Mouse (Mus musculus): ENCODE measurements around the gene Gm45521. TPM values are rescaled to one million over a fixed set of nuclear protein-coding genes. Genes with fewer than 3 reads are reported as not detected.
A peak's percentile ranks its signal among the peaks of the same experiment; 100 is the strongest.

Gm45521 gene
- polyA plus RNA-seq, 1 experiment: not detected

DNA sequence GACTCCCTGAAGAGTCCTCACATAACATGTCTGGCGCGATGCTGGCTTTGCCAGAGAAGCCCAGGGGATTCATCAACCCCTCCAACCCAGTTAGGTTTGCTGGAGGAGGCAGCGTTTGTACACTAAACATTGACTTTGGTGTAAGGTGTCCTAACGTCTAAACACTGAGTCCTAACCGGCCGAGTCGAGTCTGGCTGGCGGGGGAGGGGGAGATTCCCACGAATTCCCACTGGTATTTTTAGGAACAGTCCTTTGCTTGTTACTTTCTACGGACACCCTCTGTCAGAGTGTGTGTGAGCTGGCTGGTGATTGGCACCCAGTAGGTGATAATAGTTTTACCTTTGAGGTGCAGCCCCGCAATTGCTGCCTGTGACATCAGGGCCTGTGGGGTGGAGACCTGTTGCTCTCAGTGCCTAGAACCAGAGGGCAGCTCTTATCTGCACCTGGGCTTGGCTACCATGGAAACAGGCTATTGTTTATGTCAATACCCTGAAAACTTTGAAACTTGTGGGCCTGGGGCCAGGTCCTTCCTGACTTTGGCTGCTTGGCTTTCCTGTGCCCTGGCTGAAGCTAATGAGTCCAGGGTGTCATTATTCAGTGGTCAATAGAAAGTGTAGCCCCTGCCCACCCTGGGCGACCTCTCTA, 4.4 kb upstream of the Gm45521 start:
- peak overlapping the region; percentile 22 for H3K4me2 ChIP-seq (ENCODE audit: low read depth)

DNA sequence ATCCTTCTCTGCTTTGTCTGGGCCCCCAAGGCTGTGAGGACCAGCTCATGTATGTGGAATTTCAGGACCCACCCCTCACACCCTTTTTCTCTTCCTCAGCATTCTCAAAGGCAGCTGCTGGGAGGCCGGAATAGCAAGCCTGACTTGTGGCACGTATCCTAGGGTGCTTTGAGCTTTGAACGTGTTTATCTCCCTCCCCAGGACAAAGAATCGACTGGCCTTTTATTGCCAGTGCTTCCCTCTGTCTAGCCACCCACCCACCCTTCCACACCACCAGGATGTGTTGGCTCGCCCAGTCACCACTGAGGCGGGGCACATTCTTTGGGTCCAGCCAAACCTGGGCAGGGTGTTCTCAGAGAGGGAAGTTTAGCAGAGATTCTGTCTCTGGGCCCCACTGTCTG, 3.0 kb upstream of the Gm45521 start:
- Histone ChIP-seq H3K4me3 (no peak overlapping the region), H3ac (ENCODE audit: control insufficient read depth, insufficient read length) (no peak overlapping the region), H3K79me2 (ENCODE audit: control insufficient read depth, insufficient read depth) (no peaks in the 10 kb centered on the region), H3K27me3 (ENCODE audit: control insufficient read depth, insufficient read depth, insufficient read length) (no peaks in the 10 kb centered on the region), H3K36me3 (ENCODE audit: control insufficient read depth, insufficient read depth) (peaks cover 2% of the 10 kb centered on the region), H3K4me2 (ENCODE audit: low read depth) (peak overlapping the region; percentile 22)
- no peak for TF ChIP-seq TCF12 (IDR thresholded peaks at IDR 0.05; ENCODE audit: insufficient read depth, poor library complexity, severe bottlenecking)
- peak in 1 of 3 experiments; percentile 73 for TF ChIP-seq MYOG (IDR thresholded peaks at IDR 0.05; ENCODE audit: control insufficient read depth in 1 of 3, insufficient read depth in 1 of 3, insufficient read length in 2 of 3, low read depth in 2 of 3)
- TF ChIP-seq E2F4 (IDR thresholded peaks at IDR 0.05; ENCODE audit: insufficient read depth): no peak
- no peak for TF ChIP-seq SRF (IDR thresholded peaks at IDR 0.05; ENCODE audit: control insufficient read depth, insufficient read length, low read depth)
- TF ChIP-seq POLR2AphosphoS2 (IDR thresholded peaks at IDR 0.05; ENCODE audit: insufficient read length, low read depth): peak; percentile 48
- TF ChIP-seq MYOD1 (IDR thresholded peaks at IDR 0.05; ENCODE audit: control insufficient read depth in 1 of 3, insufficient read length in 2 of 3, low read depth in 2 of 3): peak in 2 of 3 experiments; percentile 41 to 65
- no peak for TF ChIP-seq USF1 (IDR thresholded peaks at IDR 0.05; ENCODE audit: low read depth)
- peak; percentile 12 for TF ChIP-seq POLR2A (IDR thresholded peaks at IDR 0.05; ENCODE audit: insufficient read length, low read depth)
- no peak for TF ChIP-seq CEBPB (IDR thresholded peaks at IDR 0.05; ENCODE audit: insufficient read depth, poor library complexity, severe bottlenecking)
- no peak for TF ChIP-seq MAX (IDR thresholded peaks at IDR 0.05; ENCODE audit: low read depth)
- peak; percentile 5 for TF ChIP-seq TCF3 (IDR thresholded peaks at IDR 0.05; ENCODE audit: insufficient read length, low read depth)
- TF ChIP-seq REST (IDR thresholded peaks at IDR 0.05; ENCODE audit: insufficient read depth, insufficient read length): no peak

More for the DNA sequence above, 4.4 kb upstream of the Gm45521 start:
- no peaks in the 10 kb centered on the region for H3K27me3 ChIP-seq (ENCODE audit: control insufficient read depth, insufficient read depth, insufficient read length)
- TF ChIP-seq POLR2AphosphoS2 (IDR thresholded peaks at IDR 0.05; ENCODE audit: insufficient read length, low read depth): peak; percentile 30
- no peak for TF ChIP-seq E2F4 (IDR thresholded peaks at IDR 0.05; ENCODE audit: insufficient read depth)
- peaks cover 15% of the 10 kb centered on the region for H3K36me3 ChIP-seq (ENCODE audit: control insufficient read depth, insufficient read depth)
- H3K79me2 ChIP-seq (ENCODE audit: control insufficient read depth, insufficient read depth): no peaks in the 10 kb centered on the region
- H3ac ChIP-seq (ENCODE audit: control insufficient read depth, insufficient read length): no peak overlapping the region
- no peak overlapping the region for H3K4me3 ChIP-seq

DNA sequence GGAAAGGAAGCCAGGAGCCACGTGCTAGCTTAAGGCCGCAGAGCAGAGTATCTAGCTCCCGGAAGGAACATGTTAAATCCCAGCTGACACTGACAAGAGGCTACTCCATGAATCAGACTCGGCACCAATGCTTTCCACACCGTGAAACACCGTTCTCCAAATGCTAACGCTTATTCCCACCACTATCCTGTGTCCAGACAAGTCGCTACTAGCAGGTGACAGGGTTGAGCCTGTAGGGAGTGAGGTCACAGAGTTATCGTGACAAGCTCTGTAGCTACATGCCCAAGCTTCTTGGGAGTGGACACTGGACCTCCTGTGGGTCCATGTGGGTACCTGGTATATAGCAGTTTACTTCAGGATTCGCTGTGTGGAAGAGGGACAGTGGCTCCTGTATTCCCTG, 661 bp upstream of the Gm45521 start:
- H3K4me2 ChIP-seq (ENCODE audit: low read depth): no peak overlapping the region
- TF ChIP-seq POLR2A (IDR thresholded peaks at IDR 0.05; ENCODE audit: insufficient read length, low read depth) (no peak), E2F4 (IDR thresholded peaks at IDR 0.05; ENCODE audit: insufficient read depth) (no peak), REST (IDR thresholded peaks at IDR 0.05; ENCODE audit: insufficient read depth, insufficient read length) (no peak), MYOG (IDR thresholded peaks at IDR 0.05; ENCODE audit: control insufficient read depth in 1 of 3, insufficient read depth in 1 of 3, insufficient read length in 2 of 3, low read depth in 2 of 3) (no peak), MYOD1 (IDR thresholded peaks at IDR 0.05; ENCODE audit: control insufficient read depth in 1 of 3, insufficient read length in 2 of 3, low read depth in 2 of 3) (no peak), TCF12 (IDR thresholded peaks at IDR 0.05; ENCODE audit: insufficient read depth, poor library complexity, severe bottlenecking) (no peak), USF1 (IDR thresholded peaks at IDR 0.05; ENCODE audit: low read depth) (no peak), MAX (IDR thresholded peaks at IDR 0.05; ENCODE audit: low read depth) (no peak), POLR2AphosphoS2 (IDR thresholded peaks at IDR 0.05; ENCODE audit: insufficient read length, low read depth) (no peak), TCF3 (IDR thresholded peaks at IDR 0.05; ENCODE audit: insufficient read length, low read depth) (no peak), CEBPB (IDR thresholded peaks at IDR 0.05; ENCODE audit: insufficient read depth, poor library complexity, severe bottlenecking) (no peak), SRF (IDR thresholded peaks at IDR 0.05; ENCODE audit: control insufficient read depth, insufficient read length, low read depth) (no peak)
- H3ac ChIP-seq (ENCODE audit: control insufficient read depth, insufficient read length): no peak overlapping the region
- H3K79me2 ChIP-seq (ENCODE audit: control insufficient read depth, insufficient read depth): no peaks in the 10 kb centered on the region
- no peaks in the 10 kb centered on the region for H3K36me3 ChIP-seq (ENCODE audit: control insufficient read depth, insufficient read depth)
- H3K4me3 ChIP-seq: no peak overlapping the region
- H3K27me3 ChIP-seq (ENCODE audit: control insufficient read depth, insufficient read depth, insufficient read length): no peaks in the 10 kb centered on the region

DNA sequence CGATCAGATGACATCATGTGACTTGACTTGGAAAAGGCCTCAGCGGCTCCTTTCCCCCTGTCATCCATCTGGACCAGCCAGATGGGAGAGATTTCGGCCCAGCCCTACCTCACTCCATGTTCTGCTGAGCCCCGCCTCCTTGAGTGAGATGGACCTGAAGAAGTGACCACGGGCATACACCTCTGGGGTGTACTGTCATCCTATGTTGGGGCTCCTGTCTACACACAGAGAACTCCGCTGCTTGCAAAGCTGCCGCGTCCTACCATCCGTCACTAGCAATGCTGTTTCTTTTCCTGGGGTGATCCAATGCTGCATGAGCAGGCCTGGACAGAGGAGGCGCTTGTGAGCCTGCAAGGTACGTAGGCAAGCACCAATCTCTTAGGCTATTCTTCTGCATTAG, 3.5 kb downstream of the Gm45521 start:
- H3K4me2 ChIP-seq (ENCODE audit: low read depth): no peak overlapping the region
- no peak overlapping the region for H3ac ChIP-seq (ENCODE audit: control insufficient read depth, insufficient read length)
- no peaks in the 10 kb centered on the region for H3K79me2 ChIP-seq (ENCODE audit: control insufficient read depth, insufficient read depth)
- H3K36me3 ChIP-seq (ENCODE audit: control insufficient read depth, insufficient read depth): no peaks in the 10 kb centered on the region
- H3K4me3 ChIP-seq: no peak overlapping the region
- H3K27me3 ChIP-seq (ENCODE audit: control insufficient read depth, insufficient read depth, insufficient read length): no peaks in the 10 kb centered on the region
- no peak for TF ChIP-seq SRF (IDR thresholded peaks at IDR 0.05; ENCODE audit: control insufficient read depth, insufficient read length, low read depth)
- TF ChIP-seq MYOG (IDR thresholded peaks at IDR 0.05; ENCODE audit: control insufficient read depth in 1 of 3, insufficient read depth in 1 of 3, insufficient read length in 2 of 3, low read depth in 2 of 3): no peak
- no peak for TF ChIP-seq TCF12 (IDR thresholded peaks at IDR 0.05; ENCODE audit: insufficient read depth, poor library complexity, severe bottlenecking)
- no peak for TF ChIP-seq POLR2A (IDR thresholded peaks at IDR 0.05; ENCODE audit: insufficient read length, low read depth)
- TF ChIP-seq MAX (IDR thresholded peaks at IDR 0.05; ENCODE audit: low read depth): no peak
- TF ChIP-seq CEBPB (IDR thresholded peaks at IDR 0.05; ENCODE audit: insufficient read depth, poor library complexity, severe bottlenecking): no peak
- no peak for TF ChIP-seq E2F4 (IDR thresholded peaks at IDR 0.05; ENCODE audit: insufficient read depth)
- TF ChIP-seq MYOD1 (IDR thresholded peaks at IDR 0.05; ENCODE audit: control insufficient read depth in 1 of 3, insufficient read length in 2 of 3, low read depth in 2 of 3): no peak
- no peak for TF ChIP-seq TCF3 (IDR thresholded peaks at IDR 0.05; ENCODE audit: insufficient read length, low read depth)
- no peak for TF ChIP-seq USF1 (IDR thresholded peaks at IDR 0.05; ENCODE audit: low read depth)

DNA sequence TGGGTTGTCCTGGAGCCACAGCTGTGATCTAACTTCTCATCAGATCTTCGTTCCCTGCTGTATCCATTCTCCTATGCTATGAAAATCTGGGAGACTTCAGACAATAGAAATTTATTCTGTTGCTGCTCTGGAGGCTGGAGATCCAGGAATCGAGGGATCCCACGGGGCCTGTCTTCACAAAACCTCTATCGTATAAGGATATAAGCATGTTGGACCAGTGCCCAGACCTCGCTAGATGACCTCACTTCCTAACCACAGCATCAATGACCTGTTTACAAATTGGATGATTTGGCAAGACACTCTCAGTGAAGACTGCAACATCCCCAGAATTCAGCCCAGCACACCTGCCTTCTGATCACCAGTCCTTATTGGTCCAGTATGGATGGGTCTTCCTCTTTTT, 4.6 kb downstream of the Gm45521 start:
- Histone ChIP-seq H3ac (ENCODE audit: control insufficient read depth, insufficient read length) (no peak overlapping the region), H3K79me2 (ENCODE audit: control insufficient read depth, insufficient read depth) (no peaks in the 10 kb centered on the region), H3K4me3 (no peak overlapping the region), H3K4me2 (ENCODE audit: low read depth) (peak overlapping the region; percentile 46), H3K36me3 (ENCODE audit: control insufficient read depth, insufficient read depth) (no peaks in the 10 kb centered on the region), H3K27me3 (ENCODE audit: control insufficient read depth, insufficient read depth, insufficient read length) (no peaks in the 10 kb centered on the region)
- TF ChIP-seq MYOG (IDR thresholded peaks at IDR 0.05; ENCODE audit: control insufficient read depth in 1 of 3, insufficient read depth in 1 of 3, insufficient read length in 2 of 3, low read depth in 2 of 3): no peak
- TF ChIP-seq TCF12 (IDR thresholded peaks at IDR 0.05; ENCODE audit: insufficient read depth, poor library complexity, severe bottlenecking): no peak
- TF ChIP-seq MAX (IDR thresholded peaks at IDR 0.05; ENCODE audit: low read depth): no peak
- TF ChIP-seq POLR2A (IDR thresholded peaks at IDR 0.05; ENCODE audit: insufficient read length, low read depth): no peak
- no peak for TF ChIP-seq MYOD1 (IDR thresholded peaks at IDR 0.05; ENCODE audit: control insufficient read depth in 1 of 3, insufficient read length in 2 of 3, low read depth in 2 of 3)
- TF ChIP-seq E2F4 (IDR thresholded peaks at IDR 0.05; ENCODE audit: insufficient read depth): no peak
- TF ChIP-seq CEBPB (IDR thresholded peaks at IDR 0.05; ENCODE audit: insufficient read depth, poor library complexity, severe bottlenecking): no peak
- no peak for TF ChIP-seq TCF3 (IDR thresholded peaks at IDR 0.05; ENCODE audit: insufficient read length, low read depth)
- no peak for TF ChIP-seq POLR2AphosphoS2 (IDR thresholded peaks at IDR 0.05; ENCODE audit: insufficient read length, low read depth)
- no peak for TF ChIP-seq USF1 (IDR thresholded peaks at IDR 0.05; ENCODE audit: low read depth)
- TF ChIP-seq REST (IDR thresholded peaks at IDR 0.05; ENCODE audit: insufficient read depth, insufficient read length): no peak
- TF ChIP-seq SRF (IDR thresholded peaks at IDR 0.05; ENCODE audit: control insufficient read depth, insufficient read length, low read depth): no peak

Measured in myocyte (in vitro differentiated cells).